Mouse (Mus musculus) CD4-positive, CD25-positive, alpha-beta regulatory T cell, adult 4 months (primary cell): ENCODE data around the gene Mmachc. TPM values are rescaled to one million over a fixed set of nuclear protein-coding genes. Genes with fewer than 3 reads are reported as not detected.

Source experiments
- ATAC-seq: one replicate; pipeline ENCODE4 v1.8.0; 2017
- polyA plus RNA-seq, 2 experiments: library from polyadenylated mRNA; unstranded; fragments of 100-300 nt; shearing (Covaris generic); gene quantifications; one replicate each; pipeline ENCODE4 v1.2.1; 2017

The Mmachc gene
- 1 to 10 TPM; 3.4 to 9.2 TPM for polyA plus RNA-seq

DNA sequence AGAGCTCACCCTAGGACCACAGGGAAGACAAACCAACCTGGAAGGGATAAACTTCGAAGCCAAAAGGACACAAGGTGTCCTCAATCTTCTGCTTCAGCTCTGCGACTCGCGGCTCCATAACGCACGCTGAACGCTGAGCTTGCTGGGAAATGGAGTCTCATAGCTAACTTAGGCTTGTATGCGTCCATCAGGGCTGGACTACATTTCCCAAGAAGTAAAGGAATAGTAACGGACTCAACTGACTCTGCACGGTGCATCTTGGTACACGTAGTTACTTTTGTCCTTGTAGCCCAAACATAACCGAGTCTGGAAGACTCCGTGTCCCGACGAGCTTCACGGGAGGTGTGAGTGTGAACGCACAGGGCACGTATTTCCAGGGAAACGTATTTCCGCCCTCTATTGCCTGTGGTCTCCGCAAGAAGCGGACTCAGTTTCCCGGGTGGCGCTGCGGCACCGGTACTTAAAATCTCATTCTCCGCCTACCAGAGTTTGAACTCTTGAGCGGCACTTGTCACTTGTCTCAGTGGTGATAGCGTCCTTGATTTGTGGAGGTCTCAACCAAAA lies at the start of gene Mmachc, which contains the start of gene Ccdc163:
TSS of gene Mmachc (minus strand) at position 206 of the 564 bp plus-strand sequence.
TSS of gene Ccdc163 (plus strand) at position 309 of the 564 bp plus-strand sequence.
- ATAC-seq: peak; percentile 98

DNA sequence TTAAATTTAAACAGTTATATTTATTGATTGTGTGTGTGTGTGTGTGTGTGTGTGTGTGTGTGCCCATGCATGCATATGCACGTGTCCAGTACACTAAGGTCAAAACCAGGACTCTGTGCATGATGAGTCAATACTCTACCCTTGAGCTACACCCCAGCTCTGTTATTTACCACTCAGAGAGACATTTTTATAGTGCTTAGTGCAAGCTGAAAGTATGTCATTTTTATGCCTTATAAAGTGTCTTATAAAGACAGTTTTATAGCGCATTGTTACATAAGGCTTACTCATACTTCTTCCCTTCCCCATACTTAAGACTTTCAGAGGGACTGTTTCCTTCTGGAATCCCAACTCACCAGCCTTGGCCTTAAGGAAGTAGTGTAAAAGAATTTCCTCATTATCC lies 41.5 kb upstream of the Mmachc start:
- ATAC-seq: no peak

DNA sequence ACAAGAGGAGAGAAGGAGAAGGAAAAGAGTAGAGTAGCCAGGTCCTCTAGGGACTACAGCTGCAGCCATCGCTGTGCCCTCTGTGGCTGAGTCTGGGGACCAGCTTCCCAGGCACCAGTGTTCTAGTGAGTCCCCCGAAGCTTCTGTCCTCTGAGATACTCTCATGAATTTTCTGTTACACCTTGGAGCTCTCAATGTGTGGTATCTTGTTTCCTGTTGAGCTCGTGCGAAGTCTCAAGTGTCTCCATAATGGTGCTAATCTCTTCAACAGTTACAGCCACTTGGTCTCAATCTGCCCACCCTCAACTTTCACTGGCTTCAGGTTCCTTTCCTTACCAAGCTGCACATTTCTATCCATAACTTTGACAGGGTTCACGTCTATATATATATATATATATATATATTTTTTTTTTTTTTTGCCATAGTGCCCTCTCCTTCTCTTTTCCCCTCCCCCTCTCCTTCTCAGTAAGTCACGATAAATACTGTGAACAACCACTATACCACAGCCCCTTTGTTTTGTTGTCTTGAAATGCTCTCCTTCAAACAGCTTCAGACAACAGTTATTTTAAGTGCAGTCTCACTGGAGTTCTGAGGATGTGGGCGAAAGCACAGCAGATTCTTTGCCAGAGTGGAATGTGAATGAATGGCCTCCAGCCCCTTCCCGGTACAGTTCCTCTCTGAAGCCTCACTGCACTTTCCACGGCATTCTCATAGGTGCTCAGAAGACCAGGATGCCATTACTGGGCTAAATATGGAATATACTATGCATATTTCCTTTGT lies 31.0 kb upstream of the Mmachc start:
- ATAC-seq: no peak

DNA sequence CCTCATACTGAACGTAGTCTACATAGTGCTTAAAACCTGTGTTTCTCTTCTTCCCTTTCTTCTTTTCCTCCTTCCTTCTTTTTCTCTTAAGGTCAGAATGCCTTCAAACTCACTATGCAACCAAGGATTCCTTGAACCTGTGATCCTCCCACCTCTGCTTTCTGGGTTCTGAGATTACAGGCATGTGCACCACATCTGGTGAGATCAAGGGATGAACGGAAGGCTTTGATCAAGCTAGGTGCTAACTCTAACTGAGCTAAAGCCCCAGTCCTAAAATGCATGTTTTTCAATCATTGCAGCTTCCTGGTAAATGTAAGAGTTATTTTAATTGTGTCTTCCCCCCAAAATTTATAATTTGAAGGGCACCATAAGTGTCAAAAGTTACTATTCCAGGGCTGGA lies 26.8 kb upstream of the Mmachc start:
- ATAC-seq: no peak

DNA sequence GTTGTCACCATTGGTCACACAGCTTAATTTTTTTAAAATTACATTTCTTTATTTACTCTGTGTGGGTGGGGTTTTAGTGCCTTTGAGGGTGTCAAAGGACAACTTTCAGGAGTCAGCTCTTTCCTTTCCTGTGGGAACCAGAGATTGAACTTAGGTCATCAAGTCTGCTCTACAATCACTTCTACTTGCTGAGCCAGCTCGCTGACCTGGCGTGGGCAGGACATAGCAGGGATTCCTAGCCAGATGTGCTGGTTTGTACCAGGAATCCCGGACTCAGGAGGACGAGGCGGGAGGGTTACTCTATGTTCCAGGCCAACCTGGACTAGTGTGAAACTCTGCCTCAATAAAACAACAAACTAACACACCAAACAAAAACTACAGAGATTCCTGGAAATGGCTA lies 24.1 kb upstream of the Mmachc start:
- no peak for ATAC-seq

DNA sequence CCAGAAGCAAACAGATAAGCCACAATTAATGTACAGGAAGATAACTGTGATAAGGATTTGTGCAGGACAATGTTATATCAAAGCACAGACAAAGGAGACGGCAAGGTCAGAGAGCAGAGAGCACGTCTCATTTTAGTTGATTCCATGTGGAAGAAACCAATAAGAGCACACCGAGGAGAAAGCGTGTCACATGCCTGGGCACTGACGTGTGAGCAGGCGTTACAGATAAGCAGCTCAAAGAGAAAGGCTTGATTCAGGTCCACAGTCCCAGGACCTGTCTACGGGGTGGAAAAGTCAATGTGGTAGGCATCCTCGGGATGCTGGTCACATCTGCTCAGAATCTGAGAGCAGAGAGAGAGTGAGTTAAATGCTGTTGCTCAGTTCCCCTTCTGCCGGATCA lies 22.9 kb upstream of the Mmachc start:
- no peak for ATAC-seq

DNA sequence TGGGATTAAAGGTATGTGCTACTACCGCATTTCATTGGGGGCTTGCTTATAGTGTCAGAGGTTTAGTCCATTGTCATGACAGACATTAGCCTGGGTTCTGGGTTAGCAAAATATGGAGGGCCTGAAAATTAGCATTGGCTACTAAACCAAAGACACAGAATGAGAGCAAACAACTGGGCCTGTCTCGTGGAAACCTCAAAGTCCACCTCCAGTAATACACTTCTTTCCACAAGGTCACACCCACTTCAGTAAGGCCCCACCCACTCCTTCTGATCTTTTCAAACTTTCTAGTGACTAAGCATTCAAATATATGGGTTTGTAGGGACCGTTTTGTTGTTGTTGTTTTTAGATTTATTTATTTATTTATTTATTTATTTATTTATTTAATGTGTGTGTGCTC lies 21.3 kb upstream of the Mmachc start:
- no peak for ATAC-seq

DNA sequence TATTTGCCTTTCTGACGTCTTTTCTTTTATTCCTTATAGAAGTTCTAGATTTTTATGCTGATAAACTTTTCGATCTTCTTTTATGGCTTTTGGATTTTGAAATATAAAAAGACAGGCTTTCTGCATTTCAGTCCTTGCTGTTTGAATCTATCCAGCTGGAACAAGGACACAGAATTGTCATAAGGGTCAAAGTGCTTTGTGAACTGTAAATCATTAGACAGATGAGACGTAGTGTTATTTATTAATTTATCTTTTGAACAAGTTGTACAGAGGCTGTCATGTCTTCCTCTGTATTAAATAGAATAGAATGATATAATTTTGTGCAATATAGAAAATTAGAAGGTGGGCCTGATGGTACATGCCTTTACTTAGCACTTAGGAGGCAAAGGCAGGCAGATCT lies 19.2 kb upstream of the Mmachc start:
- no peak for ATAC-seq

DNA sequence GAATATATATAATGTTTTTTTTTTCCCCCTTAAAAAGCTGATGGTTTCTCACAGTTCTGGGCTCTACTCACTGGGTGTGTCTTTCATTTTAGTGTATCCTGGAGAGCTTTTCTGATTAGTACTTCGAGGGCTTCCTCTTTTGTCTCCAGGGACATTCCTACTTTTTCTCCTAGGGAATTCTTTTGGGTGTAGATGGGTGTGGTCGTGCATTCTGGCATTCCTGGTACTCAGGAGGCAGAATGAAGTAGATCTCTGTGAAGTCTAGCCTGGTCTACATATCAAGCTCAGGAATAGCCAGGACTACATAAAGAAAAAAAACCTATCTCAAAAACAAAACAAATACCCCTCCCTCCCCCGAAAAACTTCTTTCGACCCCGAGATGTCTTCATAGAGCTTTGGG lies 17.2 kb upstream of the Mmachc start:
- ATAC-seq: no peak

DNA sequence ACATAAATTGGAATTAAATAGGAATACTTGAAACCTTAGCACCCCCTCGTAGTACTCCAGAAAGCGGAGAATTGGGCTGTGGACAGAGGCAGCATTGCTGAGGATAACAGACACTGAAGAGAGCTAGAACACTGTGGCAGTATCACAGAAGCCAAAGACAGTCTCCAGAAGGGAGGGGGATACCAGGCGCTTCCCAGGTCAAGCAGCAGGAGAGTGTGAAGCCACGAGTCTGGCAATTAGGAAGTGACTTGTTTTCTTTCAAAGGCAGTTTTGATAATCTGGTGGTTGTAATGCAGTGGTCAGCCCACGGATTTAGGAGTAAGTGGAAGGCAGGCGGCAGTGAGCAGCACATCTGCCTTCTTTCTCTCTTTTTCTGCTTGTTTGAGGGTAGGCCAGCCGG lies 14.0 kb upstream of the Mmachc start:
- no peak for ATAC-seq

DNA sequence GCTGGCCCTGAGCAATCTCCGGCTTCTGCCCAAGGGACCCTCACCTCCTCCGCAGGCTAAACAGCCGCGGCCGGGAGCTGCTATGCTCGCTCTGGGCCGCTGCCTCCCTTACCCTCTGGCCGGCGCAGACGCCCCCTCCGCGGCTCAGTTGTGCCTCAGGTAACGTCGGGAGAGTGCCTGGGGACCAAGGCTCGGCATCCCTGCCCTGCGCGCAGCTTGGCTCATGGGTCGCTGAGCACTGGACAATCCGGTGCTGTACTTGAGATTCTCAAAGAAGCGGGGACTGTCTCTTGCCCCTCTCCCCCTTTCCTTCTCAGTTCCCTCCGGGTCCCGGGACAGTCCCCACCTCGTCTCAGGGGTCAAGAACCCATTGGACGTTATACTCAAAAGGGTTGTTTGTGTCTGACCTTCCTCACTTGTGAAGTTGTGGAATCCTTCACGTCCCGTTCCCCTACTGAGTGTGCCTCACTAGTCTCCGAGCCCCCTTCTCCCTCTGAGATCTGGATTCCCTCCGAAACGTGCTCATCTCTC lies 13.0 kb upstream of the Mmachc start:
- no peak for ATAC-seq

DNA sequence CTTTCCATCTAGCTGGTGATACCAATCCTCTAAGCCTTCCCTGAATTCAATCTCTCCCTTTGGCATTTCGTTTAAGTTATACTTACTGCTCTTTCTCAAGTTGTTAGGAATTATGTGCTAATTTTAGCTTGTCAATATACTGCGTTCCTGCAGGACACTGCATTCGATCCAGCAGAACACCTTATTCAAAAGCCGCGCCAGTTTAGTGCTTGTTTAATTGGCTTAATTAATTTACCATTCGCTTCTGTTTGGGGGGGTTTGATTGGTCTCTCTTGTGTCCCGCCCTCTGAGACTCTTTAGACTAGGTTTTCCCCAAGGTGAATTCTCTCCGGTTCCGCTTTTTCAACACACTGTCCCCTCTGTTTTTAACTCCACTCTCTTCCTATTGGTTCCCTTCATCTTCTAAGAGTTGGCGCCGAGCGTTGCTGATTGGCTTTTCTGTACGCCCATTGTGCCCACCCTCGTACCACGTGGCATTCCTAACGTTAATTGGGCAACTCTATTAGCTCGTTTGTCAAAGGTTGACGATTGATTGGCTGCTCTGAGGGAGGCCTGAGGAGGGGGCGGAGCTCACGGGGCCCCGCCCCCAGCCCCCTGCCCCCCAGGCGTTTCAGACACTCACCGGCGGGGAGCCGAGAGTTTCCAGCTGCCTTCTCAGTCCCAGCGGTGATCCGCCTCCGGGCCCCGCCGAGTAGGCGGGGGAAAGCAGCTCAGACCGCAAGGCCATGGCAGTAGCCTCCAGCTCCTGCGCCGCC lies 12.3 kb upstream of the Mmachc start, which contains the start of gene Tesk2:
TSS of gene Tesk2 (plus strand) at position 606 of the 755 bp plus-strand sequence.
- peak; percentile 97 for ATAC-seq

DNA sequence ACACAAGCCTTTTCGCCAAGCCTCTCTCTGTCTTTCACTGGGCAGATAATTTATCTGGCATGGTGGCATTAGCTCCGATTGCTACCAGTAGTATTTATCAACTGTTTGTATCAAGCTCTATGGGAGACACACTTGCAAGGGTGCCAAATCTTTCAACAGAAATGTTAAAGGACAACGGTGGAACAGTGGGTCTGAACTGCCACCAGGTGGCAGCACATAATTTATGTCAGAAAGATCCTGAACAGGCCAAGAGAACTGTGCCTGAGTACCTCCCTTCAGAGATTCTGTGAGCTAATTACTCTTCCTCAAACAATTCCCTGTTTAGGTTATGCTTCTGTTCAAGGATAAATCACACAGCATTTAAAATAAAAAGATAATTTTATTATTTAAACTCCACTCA lies 11.2 kb upstream of the Mmachc start:
- ATAC-seq: peak; percentile 25

DNA sequence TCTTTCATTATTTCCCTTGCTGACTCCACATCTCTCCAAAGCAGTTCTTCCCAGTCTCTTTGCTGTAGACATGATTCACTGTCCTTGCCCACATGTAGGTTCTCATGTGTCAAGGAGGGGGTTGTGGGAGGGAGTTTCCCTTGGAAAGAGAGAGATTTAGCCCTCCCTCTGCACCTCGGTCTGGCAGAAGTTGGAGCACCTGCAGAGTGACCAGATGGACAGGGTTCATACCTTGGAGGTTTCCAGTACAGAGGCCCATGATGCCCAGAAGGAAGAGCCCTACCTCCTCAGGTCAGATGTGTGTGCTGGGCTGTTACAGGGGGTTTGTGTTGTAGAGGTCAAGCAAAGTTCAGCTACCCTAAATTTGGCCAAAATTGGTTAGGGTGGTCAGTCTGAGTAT lies 4.3 kb upstream of the Mmachc start:
- ATAC-seq: no peak

DNA sequence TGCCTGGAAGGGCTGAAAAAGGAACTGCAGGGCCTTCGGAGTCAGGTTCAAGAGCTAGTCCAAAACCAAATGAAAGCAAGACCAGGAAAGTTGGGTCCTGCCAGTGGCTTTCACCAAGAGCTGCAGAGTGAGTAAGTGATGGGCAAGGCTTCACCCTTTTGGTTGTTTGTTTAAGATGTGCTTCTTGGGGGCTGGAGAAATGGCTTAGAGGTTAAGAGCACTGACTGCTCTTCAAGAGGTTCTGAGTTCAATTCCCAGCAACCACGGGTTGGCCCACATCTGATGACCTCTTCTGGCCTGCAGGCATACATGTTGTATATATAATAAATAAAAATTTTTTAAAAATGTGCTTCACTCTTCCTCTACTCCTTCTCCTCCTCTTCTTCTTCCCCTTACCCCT lies 1.9 kb upstream of the Mmachc start:
- no peak for ATAC-seq

DNA sequence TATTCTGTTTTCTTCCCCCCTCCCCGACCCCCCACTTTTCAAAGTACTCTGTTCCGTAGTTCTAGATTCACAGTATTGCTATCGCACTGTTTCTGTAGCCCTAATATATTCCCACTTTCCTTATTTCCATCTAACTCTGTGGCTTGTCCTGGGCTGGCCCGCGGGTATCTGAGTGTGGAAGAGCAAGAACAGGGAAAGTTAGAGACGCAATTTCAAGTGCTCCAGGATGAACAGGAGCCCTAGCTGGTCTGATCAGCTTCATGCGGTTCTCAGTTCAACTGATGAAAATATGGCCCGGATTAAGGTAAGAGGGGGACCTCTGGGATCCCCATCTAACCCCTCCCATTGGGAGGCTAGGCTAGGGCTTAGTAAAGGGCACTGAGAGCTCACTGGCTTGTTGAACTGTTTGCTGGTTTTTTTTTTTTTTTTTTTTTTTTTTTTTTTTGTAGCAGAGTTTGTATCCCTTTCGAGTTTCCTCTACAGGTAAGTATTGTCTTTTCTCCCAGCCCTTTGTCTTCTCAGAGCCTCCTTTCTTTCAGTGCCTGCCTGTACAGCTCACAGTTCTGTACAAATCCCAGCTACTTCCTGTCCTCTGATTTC lies 685 bp upstream of the Mmachc start:
- ATAC-seq: peak; percentile 3

DNA sequence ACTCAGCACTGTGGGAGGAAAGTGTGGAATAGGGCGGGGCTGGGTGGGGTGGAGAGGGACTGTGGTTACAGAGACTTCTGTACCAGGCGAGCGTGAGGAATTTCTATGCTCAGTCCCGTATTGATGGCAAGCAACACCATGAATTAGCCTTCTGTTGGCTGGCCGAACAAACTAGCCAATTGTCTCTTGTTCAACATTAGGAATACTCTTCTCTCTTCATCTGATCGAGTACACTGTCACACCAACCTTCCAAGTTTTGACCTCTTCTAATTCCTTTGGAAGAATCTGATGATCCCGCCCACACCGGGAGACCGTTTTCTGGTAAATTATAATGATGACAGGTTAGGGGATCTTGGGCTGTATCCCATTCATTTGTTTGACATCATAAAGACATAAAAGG lies 540 bp downstream of the Mmachc start:
- ATAC-seq: no peak

DNA sequence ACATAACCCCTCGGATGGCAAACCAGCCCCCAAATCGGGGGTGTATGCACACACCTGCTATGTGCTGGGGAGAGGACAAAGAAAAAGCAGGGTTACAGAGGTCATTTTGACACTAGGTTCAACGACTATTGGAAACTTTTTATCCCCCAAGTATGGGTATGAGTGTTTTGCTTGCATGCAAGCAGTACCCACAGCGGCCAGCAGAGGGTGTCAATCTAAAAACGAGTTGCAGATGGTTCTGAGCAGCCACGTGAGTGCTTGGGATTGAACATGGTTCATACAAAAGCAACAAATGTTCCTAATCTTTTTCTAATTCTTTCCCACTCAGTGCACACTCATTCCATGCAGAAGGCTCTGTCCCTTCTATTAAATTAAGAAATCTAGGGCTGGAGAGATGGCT lies 4.4 kb downstream of the Mmachc start:
- peak; percentile 18 for ATAC-seq

DNA sequence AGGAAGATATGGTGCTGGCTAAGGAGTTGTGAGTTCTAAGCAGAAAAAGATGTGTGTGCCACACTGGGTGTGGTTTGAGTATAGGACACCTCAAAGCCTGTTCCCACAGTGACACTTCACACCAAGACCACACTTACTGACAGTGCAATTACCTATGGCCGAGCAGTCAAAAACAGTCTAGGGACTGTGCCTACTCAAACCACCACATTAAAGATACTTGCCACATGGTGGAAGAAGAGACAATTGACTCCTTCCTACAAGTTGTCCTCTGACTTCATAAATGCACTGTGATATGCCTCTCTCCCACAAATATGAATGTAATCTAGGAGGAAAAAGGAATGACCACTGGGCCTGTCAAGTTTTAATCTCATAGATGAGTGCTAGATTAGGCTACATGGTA lies 7.2 kb downstream of the Mmachc start:
- ATAC-seq: no peak

DNA sequence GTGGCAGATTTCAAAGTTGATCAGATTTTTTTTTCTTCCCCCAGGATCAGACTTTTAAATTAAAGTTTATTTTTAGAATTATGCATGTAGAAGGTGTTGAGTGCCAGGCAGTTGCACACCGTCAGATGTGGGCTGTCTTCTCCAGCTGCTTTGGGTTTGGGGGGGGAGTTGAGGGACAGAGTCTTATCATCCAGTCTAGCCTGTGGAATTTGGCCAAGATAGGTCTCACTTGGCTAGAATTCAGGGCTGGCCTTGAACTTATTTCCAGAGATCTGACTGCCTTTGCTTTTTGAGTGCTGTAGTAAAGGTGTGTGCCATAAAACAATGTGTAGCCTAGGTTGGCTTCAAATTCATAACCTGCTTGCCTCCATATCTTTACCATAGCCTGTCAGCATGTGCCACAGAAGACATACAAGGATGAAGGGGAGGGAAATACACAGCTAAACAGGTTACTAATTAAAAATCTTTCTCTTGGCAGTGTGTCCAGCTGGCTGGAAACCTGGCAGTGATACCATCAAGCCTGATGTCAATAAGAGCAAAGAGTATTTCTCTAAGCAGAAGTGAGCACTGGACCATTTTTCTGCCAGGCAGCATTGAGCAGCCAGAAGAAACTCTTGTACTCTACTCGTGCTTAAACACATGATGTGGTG lies 9.4 kb downstream of the Mmachc start:
- ATAC-seq: no peak

DNA sequence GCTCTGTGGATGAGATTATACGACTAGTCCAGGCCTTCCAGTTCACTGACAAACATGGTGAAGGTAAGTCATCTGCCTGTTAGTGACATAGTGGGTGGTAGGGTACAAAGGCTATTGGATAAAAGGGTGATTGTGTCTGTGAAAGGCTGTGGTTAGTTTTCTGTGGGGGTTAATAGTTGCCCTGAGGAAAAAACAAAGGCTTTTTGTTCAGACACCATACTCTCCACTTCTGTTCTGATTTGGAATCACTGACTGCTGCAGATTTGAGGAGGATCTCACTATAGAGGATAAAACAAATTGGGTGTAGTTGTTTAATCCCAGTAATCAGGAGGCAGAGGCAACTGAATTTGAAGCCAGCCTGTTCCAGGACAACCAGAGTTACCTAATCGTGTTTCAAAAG lies 14.4 kb downstream of the Mmachc start:
- ATAC-seq: no peak

DNA sequence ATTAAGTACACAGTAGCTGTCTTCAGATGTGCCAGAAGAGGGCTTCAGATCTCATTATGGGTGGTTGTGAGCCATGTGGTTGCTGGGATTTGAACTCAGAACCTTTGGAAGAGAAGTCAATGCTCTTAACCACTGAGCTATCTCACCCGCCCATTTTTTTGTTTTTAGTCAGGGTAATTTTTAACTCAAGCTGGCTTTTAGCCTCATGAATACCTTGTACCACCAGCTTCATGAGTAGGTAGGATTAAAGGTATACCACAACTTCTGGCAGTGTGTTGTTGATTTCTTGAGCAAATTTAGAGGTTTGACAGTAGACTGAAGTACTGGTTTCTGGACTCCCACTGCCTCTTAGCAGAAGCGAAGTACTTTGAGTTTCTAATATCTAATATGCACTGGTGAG lies 16.1 kb downstream of the Mmachc start:
- ATAC-seq: no peak
